Mouse (Mus musculus) neural tube, embryonic 15.5 days (tissue): Measurements from ENCODE around the gene Cd5. TPM values are rescaled to one million over a fixed set of nuclear protein-coding genes. Genes with fewer than 3 reads are reported as not detected.

Source experiments
- ATAC-seq: fragments of 200-750 bp; cut with Nextera tagmentation; 2 replicates; pipeline ENCODE4 v1.8.0; 2017; ENCODE audit warnings: mild to moderate bottlenecking, moderate TSS enrichment, moderate library complexity; ENCODE audit not compliant: low FRiP score
- H3K27ac ChIP-seq: fragments of 300-500 bp; sonication (generic); replicated peaks from 2 replicates; pipeline ENCODE4 v1.5.1; 2015; ENCODE audit warnings: mild to moderate bottlenecking, inconsistent platforms
- H3K27me3 ChIP-seq: fragments of 300-500 bp; sonication (generic); replicated peaks from 2 replicates; pipeline ENCODE4 v1.6.1; 2015; ENCODE audit warnings: inconsistent platforms
- H3K36me3 ChIP-seq: fragments of 300-500 bp; sonication (generic); 2 replicates; pipeline ENCODE4 v1.6.1; 2015; ENCODE audit warnings: inconsistent platforms
- H3K4me1 ChIP-seq: fragments of 300-500 bp; sonication (generic); 2 replicates; pipeline ENCODE4 v1.6.1; 2015; ENCODE audit warnings: inconsistent platforms
- H3K4me2 ChIP-seq: fragments of 300-500 bp; sonication (generic); 2 replicates; pipeline ENCODE4 v1.6.1; 2015; ENCODE audit warnings: inconsistent platforms, mild to moderate bottlenecking, moderate library complexity
- H3K4me3 ChIP-seq: fragments of 300-500 bp; sonication (generic); replicated peaks from 2 replicates; pipeline ENCODE4 v1.5.1; 2015; ENCODE audit warnings: mild to moderate bottlenecking, inconsistent platforms
- H3K9ac ChIP-seq: fragments of 300-500 bp; sonication (generic); replicated peaks from 2 replicates; pipeline ENCODE4 v1.6.1; 2015; ENCODE audit warnings: mild to moderate bottlenecking, inconsistent platforms
- H3K9me3 ChIP-seq: fragments of 300-500 bp; sonication (generic); replicated peaks from 2 replicates; pipeline ENCODE4 v1.6.1; 2016; ENCODE audit warnings: inconsistent platforms
- WGBS: fragments of 180-500 bp; shearing (Covaris S2); methylation state at CpG from one replicate; pipeline ENCODE4 v1.1.7; 2015; ENCODE audit warnings: mixed read lengths; 5-methylcytosine and 5-hydroxymethylcytosine counted together
- polyA plus RNA-seq: library from polyadenylated mRNA; unstranded; fragments of >200 nt; fragmentation: Nextera tagmentation; extraction: Ambion mirVana; gene quantifications from 2 replicates; pipeline ENCODE4 v1.2.1, GENCODE M21; 2015

Cd5 gene
- polyA plus RNA-seq, 1 experiment from 2014 or later: 0.08 TPM

GRCm38 (mm10) chr19:10738038-10738437 is 764 bp downstream of the Cd5 start:
- H3K4me3 ChIP-seq: no peak overlapping the region
- no peak overlapping the region for H3K9ac ChIP-seq
- no peak for ATAC-seq
- no peak overlapping the region for H3K4me2 ChIP-seq
- no peaks in the 10 kb centered on the region for H3K36me3 ChIP-seq
- H3K27ac ChIP-seq: no peak overlapping the region
- 89% methylated on average over 6 of the region's 6 CpGs for WGBS
- H3K9me3 ChIP-seq: no peaks in the 10 kb centered on the region
- H3K27me3 ChIP-seq: no peaks in the 10 kb centered on the region
- no peaks in the 10 kb centered on the region for H3K4me1 ChIP-seq

GRCm38 (mm10) chr19:10735861-10736260 is 2.9 kb downstream of the Cd5 start:
- Histone ChIP-seq H3K36me3 (no peaks in the 10 kb centered on the region), H3K9ac (no peak overlapping the region), H3K27me3 (no peaks in the 10 kb centered on the region), H3K4me2 (no peak overlapping the region), H3K4me1 (no peaks in the 10 kb centered on the region), H3K9me3 (no peaks in the 10 kb centered on the region), H3K27ac (no peak overlapping the region), H3K4me3 (no peak overlapping the region)
- ATAC-seq: no peak
- WGBS: 92% methylated on average over 7 of the region's 7 CpGs

DNA sequence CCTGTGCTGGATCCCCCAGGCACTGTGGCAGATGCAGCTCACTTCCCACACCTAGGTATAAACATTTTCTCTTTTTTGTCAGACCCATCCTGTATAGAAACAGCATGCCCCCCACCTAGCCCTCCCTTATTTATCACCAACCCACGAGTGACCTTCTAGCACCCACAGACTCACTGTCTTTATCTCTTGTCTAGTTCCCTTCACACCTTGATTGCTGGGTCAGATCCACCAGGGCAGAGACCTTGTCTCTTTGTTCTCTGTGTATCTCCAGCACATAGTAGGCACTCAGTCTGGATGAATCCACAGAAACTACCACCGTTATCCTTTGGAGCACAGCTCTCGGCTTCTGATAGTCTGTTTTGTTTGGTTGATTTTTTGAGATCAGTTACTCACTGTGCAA is 3.7 kb downstream of the Cd5 start:
- 89% methylated on average over 3 of the region's 3 CpGs for WGBS

GRCm38 (mm10) chr19:10734554-10734953 is 4.2 kb downstream of the Cd5 start:
- Histone ChIP-seq H3K27me3 (no peaks in the 10 kb centered on the region), H3K4me2 (no peak overlapping the region), H3K36me3 (no peaks in the 10 kb centered on the region), H3K4me3 (no peak overlapping the region), H3K9ac (no peak overlapping the region), H3K4me1 (no peaks in the 10 kb centered on the region), H3K9me3 (no peaks in the 10 kb centered on the region), H3K27ac (no peak overlapping the region)
- 83% methylated on average over 7 of the region's 7 CpGs for WGBS
- ATAC-seq: no peak

More for the DNA sequence above, 3.7 kb downstream of the Cd5 start:
- Histone ChIP-seq H3K9me3 (no peaks in the 10 kb centered on the region), H3K4me2 (no peak overlapping the region), H3K27ac (no peak overlapping the region), H3K9ac (no peak overlapping the region), H3K36me3 (no peaks in the 10 kb centered on the region), H3K4me1 (no peaks in the 10 kb centered on the region), H3K4me3 (no peak overlapping the region), H3K27me3 (no peaks in the 10 kb centered on the region)
- no peak for ATAC-seq

DNA sequence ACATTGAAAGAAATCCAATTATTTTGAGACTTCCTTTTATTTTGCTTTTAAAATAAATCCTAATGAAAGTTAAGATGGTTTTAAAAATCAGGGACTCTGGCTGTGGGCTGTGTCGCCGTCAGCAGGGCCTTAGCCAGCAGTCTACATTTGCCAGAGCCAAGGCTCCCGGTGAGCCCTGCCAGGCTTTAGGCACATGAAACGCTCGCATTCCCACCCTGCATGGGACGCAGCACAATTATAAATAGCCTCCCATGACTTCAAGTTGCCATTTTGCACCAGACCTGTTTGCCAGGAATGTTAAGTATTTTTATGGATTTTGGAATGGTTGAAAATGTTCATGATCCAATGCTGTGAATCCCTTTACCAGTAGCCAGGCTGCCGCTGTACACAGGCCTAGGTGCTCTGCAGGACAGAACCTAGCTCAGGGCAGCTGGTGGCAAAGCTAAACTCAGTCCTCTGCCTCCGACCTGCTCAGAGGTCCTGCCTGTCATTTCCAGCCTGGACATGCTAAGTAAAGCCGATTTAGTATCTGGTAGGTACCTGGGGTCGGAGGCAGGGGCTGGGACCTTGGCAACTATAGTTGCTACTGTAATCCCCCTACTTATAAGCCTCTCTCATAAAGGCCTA is 5.2 kb downstream of the Cd5 start:
- ATAC-seq: no peak
- Histone ChIP-seq H3K36me3 (no peaks in the 10 kb centered on the region), H3K4me2 (no peak overlapping the region), H3K9ac (no peak overlapping the region), H3K27ac (no peak overlapping the region), H3K4me1 (no peaks in the 10 kb centered on the region), H3K27me3 (no peaks in the 10 kb centered on the region), H3K9me3 (no peaks in the 10 kb centered on the region), H3K4me3 (no peak overlapping the region)
- WGBS: 85% methylated on average over 10 of the region's 10 CpGs

DNA sequence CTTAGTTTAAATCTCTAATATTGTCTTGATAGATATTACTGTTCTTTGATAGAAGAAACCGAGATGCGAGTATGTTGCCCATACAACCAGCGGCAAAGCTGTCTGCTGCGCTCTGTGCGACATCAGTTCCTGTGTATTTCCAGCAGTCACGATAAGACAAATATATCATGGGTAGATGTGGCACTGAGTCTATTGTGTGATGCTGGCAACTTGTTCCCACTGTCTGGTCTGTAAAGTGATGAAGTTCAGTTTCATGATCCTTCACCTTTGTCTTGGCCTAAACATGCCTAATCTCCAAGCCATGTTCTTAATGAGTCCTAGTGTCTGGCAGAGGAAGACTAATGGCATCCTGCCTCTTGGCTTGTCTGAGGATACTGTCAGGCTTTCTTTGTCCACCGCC is 6.1 kb downstream of the Cd5 start:
- H3K4me3 ChIP-seq: no peak overlapping the region
- no peak for ATAC-seq
- H3K9me3 ChIP-seq: no peaks in the 10 kb centered on the region
- no peaks in the 10 kb centered on the region for H3K4me1 ChIP-seq
- H3K27me3 ChIP-seq: no peaks in the 10 kb centered on the region
- H3K4me2 ChIP-seq: no peak overlapping the region
- H3K9ac ChIP-seq: no peak overlapping the region
- no peak overlapping the region for H3K27ac ChIP-seq
- WGBS: 94% methylated on average over 7 of the region's 7 CpGs
- H3K36me3 ChIP-seq: no peaks in the 10 kb centered on the region

DNA sequence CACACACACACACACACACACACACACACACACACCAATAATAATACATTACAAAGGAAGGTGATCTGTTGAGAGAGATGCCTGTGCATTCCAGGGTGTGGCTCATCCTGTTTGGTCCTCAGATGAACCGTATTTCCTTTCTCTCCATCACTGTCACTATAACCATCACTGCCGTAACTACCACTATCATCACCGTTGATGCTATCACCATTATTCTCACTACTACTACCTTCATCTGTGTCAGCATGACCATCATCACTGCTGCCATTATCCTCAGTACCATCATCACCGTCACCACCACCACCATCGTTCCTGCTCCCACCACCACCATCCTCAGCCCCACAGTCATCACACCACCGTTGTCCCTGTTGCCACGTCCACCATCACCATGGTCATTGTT is 6.8 kb downstream of the Cd5 start:
- no peak overlapping the region for H3K4me2 ChIP-seq
- no peak overlapping the region for H3K9ac ChIP-seq
- H3K4me3 ChIP-seq: no peak overlapping the region
- H3K9me3 ChIP-seq: no peaks in the 10 kb centered on the region
- no peaks in the 10 kb centered on the region for H3K36me3 ChIP-seq
- no peaks in the 10 kb centered on the region for H3K27me3 ChIP-seq
- 97% methylated on average over 7 of the region's 7 CpGs for WGBS
- ATAC-seq: no peak
- no peaks in the 10 kb centered on the region for H3K4me1 ChIP-seq
- no peak overlapping the region for H3K27ac ChIP-seq

DNA sequence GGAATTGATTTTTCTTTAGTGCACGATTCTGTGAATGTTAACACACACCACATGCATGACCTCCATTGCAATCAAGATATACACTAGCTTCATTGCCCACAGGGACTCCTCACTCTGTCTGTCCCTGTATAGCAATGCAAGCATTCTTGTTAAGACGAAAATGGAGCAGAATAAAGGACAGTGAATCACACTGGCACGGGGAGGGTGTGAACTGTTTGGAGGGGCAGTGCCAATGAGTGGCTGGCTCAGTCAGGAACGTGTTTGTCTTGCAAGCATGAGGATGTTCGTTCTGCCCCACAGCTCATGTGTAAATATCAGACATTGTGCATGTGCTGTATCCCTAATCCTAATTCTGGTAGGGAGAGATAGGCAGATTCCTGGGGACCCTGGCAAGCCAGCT is 8.3 kb downstream of the Cd5 start:
- no peak overlapping the region for H3K9ac ChIP-seq
- H3K9me3 ChIP-seq: no peaks in the 10 kb centered on the region
- H3K27me3 ChIP-seq: no peaks in the 10 kb centered on the region
- H3K4me3 ChIP-seq: no peak overlapping the region
- H3K27ac ChIP-seq: no peak overlapping the region
- H3K4me2 ChIP-seq: no peak overlapping the region
- no peaks in the 10 kb centered on the region for H3K4me1 ChIP-seq
- WGBS: 75% methylated on average over 5 of the region's 5 CpGs
- no peak for ATAC-seq
- H3K36me3 ChIP-seq: no peaks in the 10 kb centered on the region

DNA sequence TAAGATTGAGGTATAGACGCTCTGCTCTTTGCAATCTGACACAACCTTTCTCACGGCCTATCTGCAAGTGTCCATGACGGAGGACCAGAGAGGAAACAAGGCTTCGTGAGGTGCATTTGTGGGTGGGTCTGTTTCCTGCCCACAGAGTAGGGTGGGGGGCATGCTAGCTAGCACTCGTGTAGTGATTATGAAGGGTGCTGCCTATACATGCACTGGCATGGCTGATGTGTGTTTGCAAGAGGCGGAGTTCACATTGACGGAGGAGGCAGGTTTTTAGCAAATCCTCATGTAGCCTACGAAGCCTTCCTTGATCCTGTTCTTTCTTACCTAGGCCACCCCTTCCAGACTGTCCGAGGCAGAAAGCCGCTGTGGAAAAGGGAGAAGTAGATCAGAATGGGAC is 8.9 kb downstream of the Cd5 start:
- Histone ChIP-seq H3K9ac (no peak overlapping the region), H3K4me1 (no peaks in the 10 kb centered on the region), H3K9me3 (no peaks in the 10 kb centered on the region), H3K27me3 (no peaks in the 10 kb centered on the region), H3K4me3 (no peak overlapping the region), H3K4me2 (no peak overlapping the region), H3K36me3 (no peaks in the 10 kb centered on the region), H3K27ac (no peak overlapping the region)
- ATAC-seq: no peak
- WGBS: 93% methylated on average over 10 of the region's 10 CpGs

DNA sequence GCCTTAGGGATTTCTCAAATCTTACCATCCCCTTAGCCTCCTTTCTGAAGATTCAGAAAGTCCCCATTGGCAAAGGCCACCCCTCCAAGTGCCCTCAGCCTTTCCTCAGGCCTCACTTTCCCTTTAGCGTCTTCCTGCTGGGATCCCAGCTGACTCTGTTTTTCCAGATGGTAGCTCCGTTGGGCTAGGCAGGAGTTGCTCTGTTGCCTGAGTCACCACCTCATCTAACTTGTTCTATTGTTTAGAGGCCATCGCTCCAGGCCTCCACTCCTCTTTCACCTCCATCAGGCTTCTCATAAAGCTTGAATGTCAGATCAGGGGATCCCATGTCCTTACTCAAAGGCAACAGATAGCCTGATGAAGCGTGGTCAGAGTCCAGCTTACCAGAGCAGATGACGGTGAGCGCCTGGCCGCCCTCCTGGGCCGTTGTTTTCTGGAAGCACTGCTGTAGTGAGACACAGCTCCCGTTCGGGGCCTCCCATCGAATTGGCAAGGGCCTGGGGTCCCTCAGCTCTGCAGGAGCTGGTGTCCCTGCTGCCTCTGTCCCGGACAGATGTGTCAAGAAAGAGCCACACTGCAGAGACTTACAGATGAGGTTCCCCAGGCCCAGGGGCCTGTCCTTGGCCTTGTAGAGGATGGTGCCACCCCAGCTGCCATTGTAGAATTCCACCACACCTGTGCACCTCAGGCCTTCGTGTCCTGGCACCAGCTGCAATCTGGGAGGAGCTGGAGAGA is 14.0 kb downstream of the Cd5 start:
- Histone ChIP-seq H3K9ac (no peak overlapping the region), H3K4me1 (peaks cover 22% of the 10 kb centered on the region), H3K9me3 (no peaks in the 10 kb centered on the region), H3K4me2 (no peak overlapping the region), H3K4me3 (no peak overlapping the region), H3K36me3 (no peaks in the 10 kb centered on the region), H3K27me3 (no peaks in the 10 kb centered on the region), H3K27ac (no peak overlapping the region)
- no peak for ATAC-seq
- 84% methylated on average over 13 of the region's 13 CpGs for WGBS

DNA sequence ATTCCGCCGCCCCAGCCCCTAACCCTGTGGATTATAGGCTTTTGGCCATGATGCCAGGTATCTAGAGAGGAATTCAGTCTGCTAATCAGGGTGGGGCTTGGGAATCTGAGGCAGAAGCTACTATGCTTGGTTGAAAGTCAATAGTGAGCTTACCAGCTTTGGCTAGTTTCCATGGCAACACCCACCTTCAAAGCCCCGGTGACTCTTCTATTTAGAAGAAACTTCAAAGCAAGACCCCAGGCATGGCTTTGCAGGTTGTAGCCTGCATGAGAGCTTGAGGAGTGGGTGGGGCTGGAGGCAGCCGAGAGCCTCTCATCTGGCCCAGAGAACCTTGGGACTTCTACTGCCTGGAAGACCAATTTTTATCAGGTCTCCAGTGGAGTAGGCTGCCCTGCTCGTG is 15.2 kb downstream of the Cd5 start:
- H3K9ac ChIP-seq: no peak overlapping the region
- no peak overlapping the region for H3K4me3 ChIP-seq
- H3K36me3 ChIP-seq: no peaks in the 10 kb centered on the region
- H3K9me3 ChIP-seq: no peaks in the 10 kb centered on the region
- H3K27ac ChIP-seq: no peak overlapping the region
- no peaks in the 10 kb centered on the region for H3K27me3 ChIP-seq
- 44% methylated on average over 5 of the region's 5 CpGs for WGBS
- ATAC-seq: peak; percentile 48; the same call in 1 of the 2 replicates
- H3K4me2 ChIP-seq: no peak overlapping the region
- peaks cover 28% of the 10 kb centered on the region for H3K4me1 ChIP-seq

DNA sequence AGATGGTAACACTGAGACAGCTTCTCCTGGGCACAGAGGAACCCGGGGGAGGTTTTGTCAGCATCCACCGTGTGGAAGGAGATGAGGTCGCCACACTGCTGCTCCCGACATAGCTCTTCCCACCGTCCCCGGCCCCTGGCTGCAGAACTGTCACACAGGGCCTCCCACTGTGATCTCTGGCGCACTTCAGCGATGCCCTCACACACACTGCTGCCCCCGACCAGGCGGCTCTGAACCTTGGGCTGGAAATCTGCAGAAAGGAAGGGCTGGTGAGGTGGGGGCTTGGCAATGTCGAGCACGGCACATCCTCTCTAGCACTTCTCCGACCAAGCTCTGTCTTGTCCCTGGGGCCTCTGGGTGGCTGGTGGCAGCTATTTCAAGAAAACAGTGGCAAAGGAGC is 15.7 kb downstream of the Cd5 start:
- Histone ChIP-seq H3K9me3 (no peaks in the 10 kb centered on the region), H3K4me2 (no peak overlapping the region), H3K36me3 (no peaks in the 10 kb centered on the region), H3K27me3 (no peaks in the 10 kb centered on the region), H3K27ac (no peak overlapping the region), H3K4me1 (peaks cover 28% of the 10 kb centered on the region), H3K4me3 (no peak overlapping the region), H3K9ac (no peak overlapping the region)
- no peak for ATAC-seq
- 23% methylated on average over 13 of the region's 13 CpGs for WGBS
